Mouse (Mus musculus): ENCODE data around the gene B4galnt3. TPM values are rescaled to one million over a fixed set of nuclear protein-coding genes. Genes with fewer than 3 reads are reported as not detected.

B4galnt3 gene
- total and polyA plus RNA-seq, 3 experiments, result not detected

- no peak for DNase-seq (ENCODE audit: low spot score)
- Histone ChIP-seq H3K36me3 (replicated peaks) (no peaks in the 10 kb centered on the region), H3K27me3 (ENCODE audit: insufficient read depth, low read length) (peaks cover 18% of the 10 kb centered on the region), H3K4me1 (ENCODE audit: insufficient read depth, low read depth, low read length) (no peaks in the 10 kb centered on the region), H3K4me3 (ENCODE audit: low read depth, low read length) (no peak overlapping the region), H3K9me3 (replicated peaks) (no peaks in the 10 kb centered on the region)
- no peak for TF ChIP-seq GATA2 (IDR thresholded peaks at IDR 0.05; ENCODE audit: borderline replicate concordance, low read depth, low read length)
- TF ChIP-seq TAL1 (conservative IDR thresholded peaks at IDR 0.05; ENCODE audit: low read depth, low read length), result no peak
- no peak for TF ChIP-seq POLR2AphosphoS5 (IDR thresholded peaks at IDR 0.05; ENCODE audit: insufficient replicate concordance, low read depth, low read length)
- no peak for TF ChIP-seq GATA1 (IDR thresholded peaks at IDR 0.05; ENCODE audit: borderline replicate concordance, low read length)
- no peak for TF ChIP-seq CTCF (IDR thresholded peaks at IDR 0.05; ENCODE audit: low read depth, low read length)
- no peak for ATAC-seq (ENCODE audit: extremely low read depth, insufficient number of reproducible peaks, low FRiP score, poor library complexity, severe bottlenecking)
Observed at GRCm38 (mm10) chr6:120252741-120253140, 41.6 kb downstream of the B4galnt3 start.

- no peak for DNase-seq (ENCODE audit: low spot score)
- H3K4me1 ChIP-seq (ENCODE audit: insufficient read depth, low read depth, low read length), result no peaks in the 10 kb centered on the region
- no peak for ATAC-seq (ENCODE audit: extremely low read depth, insufficient number of reproducible peaks, low FRiP score, poor library complexity, severe bottlenecking)
- H3K4me3 ChIP-seq (ENCODE audit: low read depth, low read length), result no peak overlapping the region
- no peak for TF ChIP-seq GATA1 (IDR thresholded peaks at IDR 0.05; ENCODE audit: borderline replicate concordance, low read length)
- TF ChIP-seq POLR2AphosphoS5 (IDR thresholded peaks at IDR 0.05; ENCODE audit: insufficient replicate concordance, low read depth, low read length), result no peak
- no peak for TF ChIP-seq GATA2 (IDR thresholded peaks at IDR 0.05; ENCODE audit: borderline replicate concordance, low read depth, low read length)
- TF ChIP-seq TAL1 (conservative IDR thresholded peaks at IDR 0.05; ENCODE audit: low read depth, low read length), result no peak
- TF ChIP-seq CTCF (IDR thresholded peaks at IDR 0.05; ENCODE audit: low read depth, low read length), result no peak
- H3K9me3 ChIP-seq (replicated peaks), result no peaks in the 10 kb centered on the region
- H3K27me3 ChIP-seq (ENCODE audit: insufficient read depth, low read length), result peaks cover 18% of the 10 kb centered on the region
- H3K36me3 ChIP-seq (replicated peaks), result no peaks in the 10 kb centered on the region
Observed at GRCm38 (mm10) chr6:120251010-120251409, 43.3 kb downstream of the B4galnt3 start.

- Histone ChIP-seq H3K4me1 (ENCODE audit: insufficient read depth, low read depth, low read length) (no peaks in the 10 kb centered on the region), H3K4me3 (ENCODE audit: low read depth, low read length) (no peak overlapping the region), H3K27me3 (ENCODE audit: insufficient read depth, low read length) (peaks cover 18% of the 10 kb centered on the region), H3K36me3 (replicated peaks) (no peaks in the 10 kb centered on the region), H3K9me3 (replicated peaks) (no peaks in the 10 kb centered on the region)
- TF ChIP-seq TAL1 (conservative IDR thresholded peaks at IDR 0.05; ENCODE audit: low read depth, low read length), result no peak
- no peak for TF ChIP-seq GATA1 (IDR thresholded peaks at IDR 0.05; ENCODE audit: borderline replicate concordance, low read length)
- no peak for TF ChIP-seq CTCF (IDR thresholded peaks at IDR 0.05; ENCODE audit: low read depth, low read length)
- no peak for TF ChIP-seq POLR2AphosphoS5 (IDR thresholded peaks at IDR 0.05; ENCODE audit: insufficient replicate concordance, low read depth, low read length)
- no peak for TF ChIP-seq GATA2 (IDR thresholded peaks at IDR 0.05; ENCODE audit: borderline replicate concordance, low read depth, low read length)
- no peak for DNase-seq (ENCODE audit: low spot score)
- ATAC-seq (ENCODE audit: extremely low read depth, insufficient number of reproducible peaks, low FRiP score, poor library complexity, severe bottlenecking), result no peak
Observed at GRCm38 (mm10) chr6:120249831-120250230, 44.5 kb downstream of the B4galnt3 start.

GRCm38 (mm10) chr6:120246676-120247075, 47.7 kb downstream of the B4galnt3 start:
- no peaks in the 10 kb centered on the region for H3K4me1 ChIP-seq (ENCODE audit: insufficient read depth, low read depth, low read length)
- no peak for DNase-seq (ENCODE audit: low spot score)
- no peak for ATAC-seq (ENCODE audit: extremely low read depth, insufficient number of reproducible peaks, low FRiP score, poor library complexity, severe bottlenecking)
- H3K4me3 ChIP-seq (ENCODE audit: low read depth, low read length), result no peak overlapping the region
- no peak for TF ChIP-seq GATA1 (IDR thresholded peaks at IDR 0.05; ENCODE audit: borderline replicate concordance, low read length)
- no peak for TF ChIP-seq CTCF (IDR thresholded peaks at IDR 0.05; ENCODE audit: low read depth, low read length)
- no peak for TF ChIP-seq TAL1 (conservative IDR thresholded peaks at IDR 0.05; ENCODE audit: low read depth, low read length)
- TF ChIP-seq POLR2AphosphoS5 (IDR thresholded peaks at IDR 0.05; ENCODE audit: insufficient replicate concordance, low read depth, low read length), result no peak
- no peak for TF ChIP-seq GATA2 (IDR thresholded peaks at IDR 0.05; ENCODE audit: borderline replicate concordance, low read depth, low read length)
- H3K9me3 ChIP-seq (replicated peaks), result no peaks in the 10 kb centered on the region
- peaks cover 17% of the 10 kb centered on the region for H3K27me3 ChIP-seq (ENCODE audit: insufficient read depth, low read length)
- no peaks in the 10 kb centered on the region for H3K36me3 ChIP-seq (replicated peaks)

GRCm38 (mm10) chr6:120243250-120243649, 51.1 kb downstream of the B4galnt3 start:
- H3K27me3 ChIP-seq (ENCODE audit: insufficient read depth, low read length), result peaks cover 13% of the 10 kb centered on the region
- no peak for DNase-seq (ENCODE audit: low spot score)
- H3K4me3 ChIP-seq (ENCODE audit: low read depth, low read length), result no peak overlapping the region
- TF ChIP-seq GATA2 (IDR thresholded peaks at IDR 0.05; ENCODE audit: borderline replicate concordance, low read depth, low read length) (no peak), CTCF (IDR thresholded peaks at IDR 0.05; ENCODE audit: low read depth, low read length) (no peak), GATA1 (IDR thresholded peaks at IDR 0.05; ENCODE audit: borderline replicate concordance, low read length) (no peak), POLR2AphosphoS5 (IDR thresholded peaks at IDR 0.05; ENCODE audit: insufficient replicate concordance, low read depth, low read length) (no peak), TAL1 (conservative IDR thresholded peaks at IDR 0.05; ENCODE audit: low read depth, low read length) (no peak)
- H3K9me3 ChIP-seq (replicated peaks), result no peaks in the 10 kb centered on the region
- H3K4me1 ChIP-seq (ENCODE audit: insufficient read depth, low read depth, low read length), result peaks cover 3% of the 10 kb centered on the region; the same call in 1 of the 2 replicates
- no peaks in the 10 kb centered on the region for H3K36me3 ChIP-seq (replicated peaks)
- no peak for ATAC-seq (ENCODE audit: extremely low read depth, insufficient number of reproducible peaks, low FRiP score, poor library complexity, severe bottlenecking)

GRCm38 (mm10) chr6:120242530-120242929, 51.8 kb downstream of the B4galnt3 start:
- ATAC-seq (ENCODE audit: extremely low read depth, insufficient number of reproducible peaks, low FRiP score, poor library complexity, severe bottlenecking) (no peak), DNase-seq (ENCODE audit: low spot score) (no peak)
- Histone ChIP-seq H3K4me1 (ENCODE audit: insufficient read depth, low read depth, low read length) (peaks cover 3% of the 10 kb centered on the region; the same call in 1 of the 2 replicates), H3K36me3 (replicated peaks) (no peaks in the 10 kb centered on the region), H3K4me3 (ENCODE audit: low read depth, low read length) (no peak overlapping the region), H3K27me3 (ENCODE audit: insufficient read depth, low read length) (peaks cover 13% of the 10 kb centered on the region), H3K9me3 (replicated peaks) (no peaks in the 10 kb centered on the region)
- TF ChIP-seq GATA1 (IDR thresholded peaks at IDR 0.05; ENCODE audit: borderline replicate concordance, low read length), result no peak
- no peak for TF ChIP-seq GATA2 (IDR thresholded peaks at IDR 0.05; ENCODE audit: borderline replicate concordance, low read depth, low read length)
- no peak for TF ChIP-seq CTCF (IDR thresholded peaks at IDR 0.05; ENCODE audit: low read depth, low read length)
- no peak for TF ChIP-seq POLR2AphosphoS5 (IDR thresholded peaks at IDR 0.05; ENCODE audit: insufficient replicate concordance, low read depth, low read length)
- TF ChIP-seq TAL1 (conservative IDR thresholded peaks at IDR 0.05; ENCODE audit: low read depth, low read length), result no peak
